Mouse (Mus musculus) hindbrain, embryonic 13.5 days (tissue): Measurements from ENCODE around the gene Cd68. TPM values are rescaled to one million over a fixed set of nuclear protein-coding genes. Genes with fewer than 3 reads are reported as not detected.
A peak's percentile ranks its signal among the peaks of the same experiment; 100 is the strongest.

Experiments
- ATAC-seq: fragments of 200-750 bp; cut with Nextera tagmentation; 2 replicates; pipeline ENCODE4 v1.8.0; 2017; ENCODE audit warnings: moderate TSS enrichment; ENCODE audit not compliant: low FRiP score
- H3K27ac ChIP-seq: fragments of 300-500 bp; sonication (generic); 2 replicates; pipeline ENCODE4 v1.5.1; 2015; ENCODE audit warnings: inconsistent platforms, mild to moderate bottlenecking, moderate library complexity
- H3K27me3 ChIP-seq: fragments of 300-500 bp; sonication (generic); 2 replicates; pipeline ENCODE4 v1.6.1; 2015; ENCODE audit warnings: mild to moderate bottlenecking, inconsistent platforms
- H3K36me3 ChIP-seq: fragments of 300-500 bp; sonication (generic); 2 replicates; pipeline ENCODE4 v1.6.1; 2015; ENCODE audit warnings: mild to moderate bottlenecking, inconsistent platforms
- H3K4me1 ChIP-seq: fragments of 300-500 bp; sonication (generic); replicated peaks from 2 replicates; pipeline ENCODE4 v1.6.1; 2015; ENCODE audit warnings: inconsistent platforms
- H3K4me2 ChIP-seq: fragments of 300-500 bp; sonication (generic); 2 replicates; pipeline ENCODE4 v1.6.1; 2015; ENCODE audit warnings: inconsistent platforms, mild to moderate bottlenecking, moderate library complexity
- H3K4me3 ChIP-seq: fragments of 300-500 bp; sonication (generic); 2 replicates; pipeline ENCODE4 v1.5.1; 2015; ENCODE audit warnings: mild to moderate bottlenecking, inconsistent platforms
- H3K9ac ChIP-seq: fragments of 300-500 bp; sonication (generic); 2 replicates; pipeline ENCODE4 v1.6.1; 2015; ENCODE audit warnings: mild to moderate bottlenecking, inconsistent platforms
- H3K9me3 ChIP-seq: fragments of 300-500 bp; sonication (generic); 2 replicates; pipeline ENCODE4 v1.6.1; 2016; ENCODE audit warnings: inconsistent platforms
- WGBS: fragments of 180-500 bp; shearing (Covaris S2); methylation state at CpG from one replicate; pipeline ENCODE4 v1.1.7; 2015; 5-methylcytosine and 5-hydroxymethylcytosine counted together
- polyA plus RNA-seq: library from polyadenylated mRNA; unstranded; fragments of >200 nt; fragmentation: Nextera tagmentation; extraction: Ambion mirVana; gene quantifications from 2 replicates; pipeline ENCODE4 v1.2.1, GENCODE M21; 2015

Cd68 gene
- polyA plus RNA-seq, 1 experiment from 2014 or later, result 9.8 TPM

DNA sequence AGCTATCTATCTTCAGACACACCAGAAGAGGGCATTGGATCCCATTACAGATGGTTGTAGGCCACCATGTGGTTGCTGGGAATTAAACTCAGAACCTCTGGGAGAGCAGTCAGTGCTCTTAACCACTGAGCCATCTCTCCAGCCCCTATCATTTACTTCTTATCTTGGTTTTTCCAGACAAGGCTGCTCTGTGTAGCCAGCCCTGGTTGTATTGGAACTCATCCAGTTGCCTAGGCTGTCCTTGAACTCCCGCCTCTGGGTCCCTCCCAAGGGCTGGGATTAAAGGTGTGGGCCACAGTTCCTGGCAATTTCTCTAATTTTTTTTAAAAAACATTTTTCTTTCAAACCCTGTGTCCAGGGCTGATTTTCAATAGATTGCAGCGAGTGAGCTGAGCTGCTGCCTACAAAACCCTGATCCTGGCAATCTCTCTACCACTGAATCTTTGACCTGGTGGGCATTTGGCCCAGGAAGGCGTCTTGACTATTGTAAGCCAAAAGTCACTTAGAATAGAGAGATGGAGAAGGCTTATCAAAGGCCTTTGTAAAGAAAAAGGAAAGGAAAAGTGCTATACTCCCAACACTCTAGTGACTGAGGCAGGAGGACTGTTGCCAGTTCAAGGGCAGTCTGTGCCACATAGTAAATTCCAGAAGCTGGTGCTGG is 4.6 kb downstream of the Cd68 start:
- 81% methylated on average over 3 of the region's 3 CpGs for WGBS
- Histone ChIP-seq H3K36me3 (peaks cover 59% of the 10 kb centered on the region), H3K4me1 (peaks cover 32% of the 10 kb centered on the region), H3K4me2 (peak overlapping the region; percentile 61), H3K27ac (peak overlapping the region; percentile 97), H3K4me3 (peak overlapping the region; percentile 55), H3K9ac (peak overlapping the region; percentile 74), H3K9me3 (no peaks in the 10 kb centered on the region), H3K27me3 (no peaks in the 10 kb centered on the region)
- no peak for ATAC-seq

DNA sequence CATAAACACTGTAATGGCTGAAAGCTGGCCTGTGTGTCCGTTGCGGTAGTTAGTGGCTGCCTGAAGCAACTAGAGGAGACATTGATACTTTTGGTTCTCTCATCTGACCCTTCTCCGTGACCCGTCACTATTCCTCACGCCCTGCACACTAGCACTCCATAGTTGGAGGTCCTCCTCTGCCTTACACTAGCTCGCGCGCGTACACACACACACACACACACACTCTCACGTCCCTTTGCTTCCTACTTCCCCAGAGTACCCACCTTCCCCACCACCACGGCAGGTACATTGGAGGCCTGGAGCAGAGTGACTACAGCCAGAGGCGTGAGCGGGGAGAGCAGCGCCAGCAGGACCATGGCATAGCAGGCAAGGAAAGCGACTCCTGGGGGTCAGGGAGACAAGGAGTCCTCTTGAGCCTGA is 8.5 kb downstream of the Cd68 start:
- Histone ChIP-seq H3K9me3 (no peaks in the 10 kb centered on the region), H3K27me3 (no peaks in the 10 kb centered on the region), H3K27ac (0 out of 2 replicates have a peak overlapping the region, but pooled peaks have one; percentile 18), H3K4me3 (no peak overlapping the region), H3K36me3 (peaks cover 53% of the 10 kb centered on the region), H3K4me1 (peaks cover 36% of the 10 kb centered on the region), H3K4me2 (no peak overlapping the region), H3K9ac (no peak overlapping the region)
- WGBS, result 86% methylated on average over 15 of the region's 15 CpGs
- no peak for ATAC-seq

DNA sequence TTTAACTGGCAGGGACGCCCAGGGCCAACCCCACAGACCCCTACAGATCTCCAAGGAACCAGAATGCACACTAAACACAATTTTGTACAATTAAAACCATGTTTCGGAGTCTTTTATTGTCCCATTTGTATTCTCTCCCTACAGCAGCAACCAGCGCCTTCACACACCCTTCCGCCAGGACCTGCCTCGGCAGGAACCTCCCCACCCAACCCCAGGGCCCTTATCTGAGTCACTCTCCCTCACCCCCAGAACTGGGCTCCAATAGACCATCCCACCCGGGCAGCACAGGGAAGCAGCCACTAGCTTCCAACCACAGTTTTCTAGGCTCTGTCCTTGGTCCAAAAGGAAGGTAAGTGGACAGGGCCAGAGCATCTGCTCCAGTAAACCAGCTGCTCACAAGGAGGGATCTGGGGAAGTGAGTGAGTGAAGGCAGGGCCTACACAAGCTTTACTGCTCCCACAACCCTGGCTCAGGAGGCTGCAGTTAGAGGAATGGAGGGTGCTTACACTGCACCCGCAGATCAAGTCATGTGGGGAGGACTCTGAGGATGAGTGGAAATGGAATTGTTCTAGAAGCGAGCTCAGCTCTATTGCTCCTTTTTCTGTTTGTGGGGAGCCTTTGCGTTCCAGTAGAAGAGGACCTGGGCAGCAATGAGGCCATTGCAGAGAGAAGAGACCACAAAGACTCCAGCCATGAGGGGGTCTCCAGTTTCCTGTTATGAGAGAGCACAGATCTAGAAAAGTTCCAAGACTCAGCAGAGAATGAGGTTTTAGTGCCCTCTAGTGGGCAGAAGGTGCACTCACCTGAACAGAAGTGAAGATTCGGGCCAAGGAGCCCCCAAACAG is 9.1 kb downstream of the Cd68 start:
- Histone ChIP-seq H3K4me2 (no peak overlapping the region), H3K9me3 (no peaks in the 10 kb centered on the region), H3K36me3 (peaks cover 59% of the 10 kb centered on the region), H3K4me3 (no peak overlapping the region), H3K9ac (peak overlapping the region; percentile 43; the same call in 1 of the 2 replicates), H3K27me3 (no peaks in the 10 kb centered on the region), H3K27ac (peak overlapping the region; percentile 18; the same call in 1 of the 2 replicates), H3K4me1 (peaks cover 36% of the 10 kb centered on the region)
- no peak for ATAC-seq
- 82% methylated on average over 10 of the region's 10 CpGs for WGBS

DNA sequence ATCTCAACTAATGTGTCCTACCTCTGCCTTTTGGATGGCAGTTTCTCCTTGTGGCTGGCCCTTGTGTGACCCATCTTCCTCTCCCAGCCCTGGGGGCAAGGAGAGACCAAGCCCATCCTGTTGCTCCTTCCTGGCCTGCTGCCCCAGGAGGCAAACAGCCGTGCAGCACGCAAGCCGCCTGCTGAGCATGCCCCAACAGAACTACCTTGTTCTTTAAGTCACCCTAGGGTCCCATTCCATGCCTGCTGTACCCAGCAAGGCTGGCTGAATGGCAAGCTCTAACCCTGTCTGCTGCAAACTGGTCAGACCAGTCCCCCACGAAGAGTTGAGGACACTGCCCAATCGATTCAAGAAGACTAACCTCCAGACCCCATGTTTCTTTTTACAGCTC is 9.9 kb downstream of the Cd68 start:
- Histone ChIP-seq H3K9me3 (no peaks in the 10 kb centered on the region), H3K27ac (no peak overlapping the region), H3K4me1 (peaks cover 28% of the 10 kb centered on the region), H3K27me3 (no peaks in the 10 kb centered on the region), H3K4me3 (no peak overlapping the region), H3K9ac (0 out of 2 replicates have a peak overlapping the region, but pooled peaks have one; percentile 39), H3K4me2 (no peak overlapping the region), H3K36me3 (peaks cover 67% of the 10 kb centered on the region)
- no peak for ATAC-seq
- WGBS, result 82% methylated on average over 5 of the region's 5 CpGs

DNA sequence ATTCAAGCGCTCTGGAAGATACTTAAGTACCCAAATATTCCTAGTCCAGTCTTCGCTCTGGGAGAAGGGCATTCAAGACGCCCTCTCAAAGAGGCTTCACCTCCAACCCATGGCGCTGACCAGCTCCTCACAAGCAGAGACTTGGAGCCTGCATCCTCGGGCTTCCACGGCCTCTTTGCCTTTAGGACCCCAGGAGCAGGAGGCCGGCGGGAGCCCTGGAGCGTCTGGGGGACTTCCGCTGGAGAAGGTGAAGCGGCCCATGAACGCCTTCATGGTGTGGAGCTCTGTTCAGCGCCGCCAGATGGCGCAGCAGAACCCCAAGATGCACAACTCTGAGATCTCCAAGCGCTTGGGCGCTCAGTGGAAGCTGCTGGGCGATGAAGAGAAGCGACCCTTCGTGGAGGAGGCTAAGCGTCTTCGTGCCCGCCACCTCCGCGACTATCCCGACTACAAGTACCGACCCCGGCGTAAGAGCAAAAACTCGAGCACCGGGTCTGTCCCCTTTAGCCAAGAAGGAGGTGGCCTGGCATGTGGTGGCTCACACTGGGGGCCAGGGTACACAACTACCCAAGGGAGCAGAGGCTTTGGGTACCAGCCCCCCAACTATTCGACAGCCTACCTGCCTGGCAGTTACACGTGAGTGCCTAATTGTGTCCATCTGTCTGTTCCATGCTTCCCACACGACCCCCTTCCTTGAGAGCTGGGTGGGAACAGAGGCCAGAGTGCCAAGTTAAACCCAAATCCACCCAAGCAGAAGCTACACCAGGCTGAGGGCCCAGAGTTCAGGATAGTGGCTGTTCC is 10.5 kb downstream of the Cd68 start, which contains the start of gene Sox15:
Gene Sox15, plus strand, starts transcription at position 51 of the 801 bp plus-strand sequence.
- Histone ChIP-seq H3K27ac (peak within 1 kb of the TSS; percentile 42; the same call in 1 of the 2 replicates), H3K9me3 (no peaks in the 10 kb centered on the region), H3K4me1 (peaks cover 23% of the 10 kb centered on the region), H3K4me3 (0 out of 2 replicates have a peak within 1 kb of the TSS, but pooled peaks have one; percentile 4), H3K36me3 (peaks cover 73% of the 10 kb centered on the region), H3K9ac (0 out of 2 replicates have a peak within 1 kb of the TSS, but pooled peaks have one; percentile 46), H3K27me3 (no peaks in the 10 kb centered on the region), H3K4me2 (no peak within 1 kb of the TSS)
- peak; percentile 50; the same call in 1 of the 2 replicates for ATAC-seq
- WGBS, result 21% methylated on average over 34 of the region's 34 CpGs

DNA sequence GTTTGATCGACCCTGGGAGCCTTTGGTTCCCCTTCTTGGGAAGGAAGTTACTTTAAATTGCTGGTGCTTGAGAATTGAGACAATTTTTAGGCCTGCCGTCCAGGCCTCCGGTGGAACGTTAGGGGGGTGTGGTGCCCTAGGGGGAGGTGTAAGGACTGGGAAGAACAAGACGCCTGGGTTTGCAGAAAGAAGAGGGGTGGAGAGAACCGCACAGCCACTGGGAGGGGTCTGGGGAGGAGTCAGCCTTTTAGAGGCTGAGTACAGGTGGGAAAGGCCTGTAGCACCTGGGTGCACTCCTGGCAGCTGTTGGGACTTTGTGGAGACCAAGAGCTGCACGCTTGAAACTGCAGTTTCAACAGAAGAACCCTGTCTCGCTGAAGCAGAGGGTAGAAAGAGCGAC is 11.2 kb downstream of the Cd68 start:
- H3K4me1 ChIP-seq, result peaks cover 21% of the 10 kb centered on the region
- no peak for ATAC-seq
- no peaks in the 10 kb centered on the region for H3K9me3 ChIP-seq
- 53% methylated on average over 9 of the region's 9 CpGs for WGBS
- no peak overlapping the region for H3K4me2 ChIP-seq
- H3K4me3 ChIP-seq, result no peak overlapping the region
- no peaks in the 10 kb centered on the region for H3K27me3 ChIP-seq
- no peak overlapping the region for H3K9ac ChIP-seq
- peak overlapping the region; percentile 42; the same call in 1 of the 2 replicates for H3K27ac ChIP-seq
- peaks cover 80% of the 10 kb centered on the region for H3K36me3 ChIP-seq

DNA sequence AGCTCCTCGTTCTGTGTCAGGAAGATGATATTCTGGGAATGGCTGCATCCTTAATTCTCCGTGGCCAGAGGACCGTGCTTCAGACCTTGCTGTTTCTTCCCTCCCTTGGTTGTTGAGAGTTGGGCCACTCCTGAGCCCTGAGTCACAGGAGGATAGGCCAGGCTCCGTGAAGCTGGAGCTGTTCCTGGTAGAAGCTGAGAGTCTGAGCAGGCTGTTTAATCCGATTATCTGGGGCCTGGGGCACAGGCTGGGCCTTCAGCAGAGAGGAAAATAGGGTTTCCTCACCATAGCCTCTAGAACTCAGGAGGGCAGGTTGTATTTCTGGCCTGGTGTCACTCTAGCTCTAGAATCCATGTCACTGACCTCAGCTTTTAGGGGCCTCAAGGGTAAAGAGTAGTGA is 12.6 kb downstream of the Cd68 start:
- Histone ChIP-seq H3K9me3 (no peaks in the 10 kb centered on the region), H3K4me3 (no peak overlapping the region), H3K36me3 (peaks cover 83% of the 10 kb centered on the region), H3K4me1 (peaks cover 21% of the 10 kb centered on the region), H3K27ac (peak overlapping the region; percentile 31), H3K27me3 (no peaks in the 10 kb centered on the region), H3K4me2 (no peak overlapping the region), H3K9ac (no peak overlapping the region)
- no peak for ATAC-seq
- WGBS, result 78% methylated on average over 5 of the region's 5 CpGs

DNA sequence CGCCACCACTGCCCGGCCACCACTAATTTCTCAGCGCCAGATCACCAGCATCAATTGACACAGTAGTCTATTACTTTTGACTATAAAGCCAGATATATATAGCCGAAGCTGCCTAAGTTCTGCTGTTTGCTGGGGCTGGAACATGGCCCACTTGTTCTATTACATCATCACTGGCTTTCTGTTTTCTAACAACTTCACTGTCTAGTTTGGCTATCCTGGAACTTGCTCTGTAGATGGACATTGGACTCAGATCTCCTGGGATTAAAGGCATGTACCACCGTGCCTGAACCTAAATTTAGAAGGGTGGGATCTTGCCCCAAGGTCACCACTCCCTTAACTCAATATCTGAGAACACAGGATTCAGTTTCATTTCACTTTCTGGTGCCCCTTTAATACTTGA is 20.1 kb downstream of the Cd68 start:
- H3K4me2 ChIP-seq, result no peak overlapping the region
- no peaks in the 10 kb centered on the region for H3K4me1 ChIP-seq
- H3K27me3 ChIP-seq, result no peaks in the 10 kb centered on the region
- H3K9me3 ChIP-seq, result no peaks in the 10 kb centered on the region
- H3K4me3 ChIP-seq, result no peak overlapping the region
- ATAC-seq, result no peak
- H3K27ac ChIP-seq, result no peak overlapping the region
- 97% methylated on average over 5 of the region's 5 CpGs for WGBS
- H3K36me3 ChIP-seq, result peaks cover 99% of the 10 kb centered on the region
- H3K9ac ChIP-seq, result no peak overlapping the region

DNA sequence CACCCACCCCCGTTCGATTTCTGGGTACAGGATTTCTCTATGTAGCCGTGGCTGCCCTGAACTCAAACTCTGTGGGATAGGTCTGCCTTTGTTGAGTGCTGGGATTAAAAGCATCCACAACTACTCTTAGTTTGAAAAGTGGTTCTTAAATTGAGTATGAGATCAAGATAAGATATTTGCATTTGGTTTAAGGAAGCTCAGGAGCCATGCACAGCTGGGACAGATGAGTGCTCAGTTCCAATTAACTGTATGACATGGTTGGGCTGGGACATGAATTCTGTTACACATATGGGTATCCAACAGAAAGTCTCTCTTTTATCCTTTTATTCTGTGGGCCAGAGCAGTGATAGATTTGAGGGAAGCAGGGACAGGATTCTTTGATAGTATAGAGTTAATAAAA is 30.5 kb downstream of the Cd68 start:
- H3K4me2 ChIP-seq, result peak overlapping the region; percentile 82
- no peaks in the 10 kb centered on the region for H3K27me3 ChIP-seq
- no peak overlapping the region for H3K27ac ChIP-seq
- 94% methylated on average over 3 of the region's 3 CpGs for WGBS
- H3K36me3 ChIP-seq, result peaks cover 22% of the 10 kb centered on the region
- no peak for ATAC-seq
- H3K9me3 ChIP-seq, result no peaks in the 10 kb centered on the region
- H3K9ac ChIP-seq, result peak overlapping the region; percentile 39; the same call in 1 of the 2 replicates
- H3K4me1 ChIP-seq, result peaks cover 34% of the 10 kb centered on the region
- H3K4me3 ChIP-seq, result no peak overlapping the region

DNA sequence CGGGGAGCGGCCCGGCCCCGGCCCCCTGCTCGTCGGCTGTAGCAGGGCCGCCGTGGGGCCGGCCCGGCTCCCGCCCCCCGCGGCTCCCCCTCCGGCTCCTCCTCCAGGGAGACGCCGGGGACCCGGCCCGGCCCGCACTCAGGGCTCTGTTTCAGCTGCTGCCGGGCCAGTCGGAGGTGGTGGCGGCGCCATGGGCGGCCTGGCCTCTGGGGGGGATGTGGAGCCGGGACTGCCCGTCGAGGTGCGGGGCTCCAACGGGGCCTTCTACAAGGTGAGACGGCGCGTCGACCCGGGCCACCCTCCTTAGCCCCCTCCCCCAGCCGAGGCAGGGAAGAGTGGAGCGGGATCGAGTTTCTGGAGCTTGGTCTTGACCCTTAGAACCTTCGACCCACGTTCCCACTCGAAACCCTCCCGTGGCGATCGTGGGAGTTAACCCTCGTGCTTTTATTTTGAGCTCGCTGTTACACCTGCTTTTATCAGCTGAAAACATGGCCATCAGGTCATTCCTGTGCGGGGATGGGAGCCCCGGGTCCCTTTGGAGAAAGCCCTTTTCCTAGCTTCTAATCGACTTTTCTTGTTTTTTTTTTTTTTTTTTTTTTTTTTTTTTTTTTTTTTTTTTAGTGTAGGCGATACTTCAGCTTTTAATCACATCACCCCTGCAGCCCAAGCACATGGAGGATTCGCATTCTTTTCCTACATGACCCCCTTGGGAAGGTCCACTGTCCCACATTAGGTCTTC is 32.7 kb downstream of the Cd68 start:
- Histone ChIP-seq H3K9ac (peak overlapping the region; percentile 97), H3K36me3 (peaks cover 5% of the 10 kb centered on the region; the same call in 1 of the 2 replicates), H3K4me2 (peak overlapping the region; percentile 82), H3K9me3 (no peaks in the 10 kb centered on the region), H3K27ac (peak overlapping the region; percentile 98), H3K4me3 (peak overlapping the region; percentile 87), H3K4me1 (peaks cover 34% of the 10 kb centered on the region), H3K27me3 (no peaks in the 10 kb centered on the region)
- ATAC-seq, result peak; percentile 64
- WGBS, result under 1% methylated on average over 41 of the region's 50 CpGs
